Mouse (Mus musculus) liver, embryonic 11.5 days (tissue): ENCODE measurements around the gene Gga1. TPM values are rescaled to one million over a fixed set of nuclear protein-coding genes. Genes with fewer than 3 reads are reported as not detected.
A peak's percentile ranks its signal among the peaks of the same experiment; 100 is the strongest.
"Not testable (repeated sequence)": the region's sequence is repeated elsewhere in the genome, so short reads cannot be mapped to it uniquely, and the experiment has no call there.

ENCODE experiments used
- ATAC-seq: fragments of 200-750 bp; cut with Nextera tagmentation; replicated peaks from 2 replicates; pipeline ENCODE4 v1.8.0; 2017; ENCODE audit warnings: moderate number of reproducible peaks, mild to moderate bottlenecking, moderate TSS enrichment, moderate library complexity; ENCODE audit not compliant: low FRiP score
- DNase-seq: peaks from one replicate; pipeline ENCODE4 v3.0.0-alpha.2; 2017; ENCODE audit warnings: low spot score
- H3K27ac ChIP-seq: fragments of 300-500 bp; sonication (generic); 2 replicates; pipeline ENCODE4 v1.5.1; 2014; ENCODE audit warnings: mild to moderate bottlenecking, low read depth, low read length, control low read depth
- H3K27me3 ChIP-seq: fragments of 300-500 bp; sonication (generic); replicated peaks from 2 replicates; pipeline ENCODE4 v1.6.1; 2014; ENCODE audit warnings: low read length, mixed read lengths; ENCODE audit not compliant: control insufficient read depth, insufficient read depth
- H3K36me3 ChIP-seq: fragments of 300-500 bp; sonication (generic); 2 replicates; pipeline ENCODE4 v1.6.1; 2014; ENCODE audit warnings: mild to moderate bottlenecking, low read length, moderate library complexity, mixed read lengths; ENCODE audit not compliant: control insufficient read depth, insufficient read depth
- H3K4me1 ChIP-seq: fragments of 300-500 bp; sonication (generic); replicated peaks from 2 replicates; pipeline ENCODE4 v1.6.1; 2014; ENCODE audit warnings: low read length, mixed read lengths; ENCODE audit not compliant: control insufficient read depth, insufficient read depth
- H3K4me2 ChIP-seq: fragments of 300-500 bp; sonication (generic); 2 replicates; pipeline ENCODE4 v1.6.1; 2014; ENCODE audit warnings: mild to moderate bottlenecking, control low read depth, moderate library complexity
- H3K4me3 ChIP-seq: fragments of 300-500 bp; sonication (generic); 2 replicates; pipeline ENCODE4 v1.5.1; 2014; ENCODE audit warnings: low read depth, low read length, control low read depth
- H3K9ac ChIP-seq: fragments of 300-500 bp; sonication (generic); 2 replicates; pipeline ENCODE4 v1.6.1; 2014; ENCODE audit warnings: low read depth, low read length, control low read depth
- H3K9me3 ChIP-seq: fragments of 300-500 bp; sonication (generic); 2 replicates; pipeline ENCODE4 v1.6.1; 2016; ENCODE audit warnings: low read length, inconsistent platforms, mixed read lengths; ENCODE audit not compliant: control insufficient read depth
- WGBS: fragments of 180-500 bp; shearing (Covaris S2); extraction: QIAGEN DNeasy Blood & Tissue Kit; methylation state at CpG from one replicate; pipeline ENCODE4 v1.1.7; 2014; 5-methylcytosine and 5-hydroxymethylcytosine counted together
- polyA plus RNA-seq: library from polyadenylated mRNA; unstranded; fragments of >200 nt; fragmentation: Nextera tagmentation; extraction: Ambion mirVana; gene quantifications from 2 replicates; pipeline ENCODE4 v1.2.1, GENCODE M21; 2014

Gene Gga1
- polyA plus RNA-seq, 1 experiment from 2014 or later, result 40.8 TPM

DNA sequence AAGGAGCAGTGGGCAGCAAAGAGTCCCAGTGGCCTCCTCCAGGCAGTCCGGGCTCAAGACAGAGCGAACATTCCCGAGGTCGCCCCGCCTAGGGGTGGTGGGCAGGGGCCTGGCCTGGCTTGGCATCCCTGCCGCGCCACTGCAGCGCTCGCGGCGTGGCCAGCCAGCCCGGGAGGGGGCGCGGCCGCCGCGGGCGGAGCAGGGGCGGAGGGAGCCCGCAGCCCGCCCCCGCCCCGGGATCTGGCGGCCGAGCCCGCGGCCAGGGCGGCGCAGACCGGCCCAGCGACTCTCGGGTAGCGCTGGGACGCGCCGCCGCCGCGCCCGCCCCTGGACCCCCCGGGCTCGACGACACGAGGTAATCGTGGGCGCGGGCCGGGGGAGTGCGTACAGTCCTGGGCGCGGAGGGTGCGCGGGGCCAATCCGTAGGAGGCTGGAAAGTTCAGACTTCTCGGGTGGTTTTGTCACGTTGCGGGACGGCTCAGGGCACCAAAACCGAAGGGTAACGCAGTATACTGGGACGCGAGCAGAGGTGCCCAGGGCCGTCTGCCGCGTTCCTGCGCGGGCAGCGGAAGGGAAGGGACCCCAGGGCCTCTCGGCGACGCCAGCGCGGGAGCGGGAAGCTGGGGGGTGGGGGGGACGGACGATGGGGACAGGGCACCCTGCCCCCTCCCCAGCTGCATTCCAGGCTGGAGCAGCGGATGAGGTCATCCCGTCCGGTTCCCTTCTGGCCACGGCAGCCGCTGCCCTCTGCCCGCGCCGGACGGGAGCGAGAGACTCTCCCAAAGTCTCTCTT lies 34.4 kb upstream of the Gga1 start, which contains the start of gene Cdc42ep1:
Cdc42ep1 (plus strand) TSS at position 254 of the 793 bp plus-strand sequence.
- H3K9me3 ChIP-seq, result no peaks in the 10 kb centered on the region
- H3K9ac ChIP-seq, result peak within 1 kb of the TSS; percentile 72
- H3K36me3 ChIP-seq, result no peaks in the 10 kb centered on the region
- peak; percentile 56 for ATAC-seq
- peak within 1 kb of the TSS; percentile 84 for H3K27ac ChIP-seq
- H3K4me2 ChIP-seq, result peak within 1 kb of the TSS; percentile 73
- peaks cover 38% of the 10 kb centered on the region for H3K4me1 ChIP-seq
- peaks cover 34% of the 10 kb centered on the region for H3K27me3 ChIP-seq
- peak within 1 kb of the TSS; percentile 56 for H3K4me3 ChIP-seq
- WGBS, result under 1% methylated on average over 83 of the region's 86 CpGs
- DNase-seq, result no peak

DNA sequence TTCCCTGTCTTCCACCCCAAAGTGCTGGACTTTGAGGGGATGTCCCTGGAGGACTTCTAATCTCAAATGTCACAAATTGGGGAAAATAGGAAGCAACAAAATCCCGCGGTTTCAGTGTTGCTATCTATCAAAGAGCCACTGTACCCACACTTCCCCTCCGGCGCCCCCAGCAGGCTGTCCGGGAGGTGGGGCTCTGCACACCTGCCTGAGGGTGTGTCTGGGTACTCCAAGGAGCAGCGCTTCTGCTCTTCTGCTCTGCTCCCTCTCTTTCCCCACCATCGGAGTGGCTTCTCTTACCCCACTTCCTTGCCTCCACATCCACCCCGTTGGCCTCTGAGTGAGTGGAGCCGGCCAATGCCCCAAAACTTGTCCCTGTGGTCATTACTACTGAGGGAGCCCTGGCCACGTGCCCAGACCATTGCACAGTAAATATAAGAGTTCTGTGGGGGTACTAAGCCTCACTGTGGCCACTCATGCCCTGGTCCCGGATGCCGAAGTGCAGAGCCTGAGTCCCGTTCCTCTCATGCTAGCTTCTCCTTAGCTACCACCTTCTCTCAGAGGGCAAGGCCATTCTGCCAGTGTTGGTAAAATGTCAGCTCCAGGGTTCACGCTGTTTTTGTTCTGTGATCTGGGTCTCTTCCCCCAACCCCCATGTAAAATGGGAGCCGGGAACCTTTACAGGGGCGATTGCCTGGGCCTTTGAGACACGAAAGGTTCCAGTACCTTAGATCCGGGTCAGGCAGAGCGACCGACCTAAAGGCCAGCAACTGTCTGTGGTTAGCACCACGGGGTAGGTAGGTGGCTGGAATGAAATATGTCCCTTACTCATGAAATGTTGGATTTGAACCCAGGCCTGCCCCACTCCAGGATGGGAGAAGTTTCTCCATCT lies 33.2 kb upstream of the Gga1 start:
- ATAC-seq (no peak), DNase-seq (no peak)
- Histone ChIP-seq H3K4me3 (peak overlapping the region; percentile 56), H3K27ac (peak overlapping the region; percentile 84; the same call in 1 of the 2 replicates), H3K9ac (peak overlapping the region; percentile 72), H3K27me3 (peaks cover 34% of the 10 kb centered on the region), H3K9me3 (no peaks in the 10 kb centered on the region), H3K36me3 (no peaks in the 10 kb centered on the region; the same call in 1 of the 2 replicates), H3K4me2 (peak overlapping the region; percentile 73), H3K4me1 (peaks cover 42% of the 10 kb centered on the region)
- 27% methylated on average over 21 of the region's 21 CpGs for WGBS

DNA sequence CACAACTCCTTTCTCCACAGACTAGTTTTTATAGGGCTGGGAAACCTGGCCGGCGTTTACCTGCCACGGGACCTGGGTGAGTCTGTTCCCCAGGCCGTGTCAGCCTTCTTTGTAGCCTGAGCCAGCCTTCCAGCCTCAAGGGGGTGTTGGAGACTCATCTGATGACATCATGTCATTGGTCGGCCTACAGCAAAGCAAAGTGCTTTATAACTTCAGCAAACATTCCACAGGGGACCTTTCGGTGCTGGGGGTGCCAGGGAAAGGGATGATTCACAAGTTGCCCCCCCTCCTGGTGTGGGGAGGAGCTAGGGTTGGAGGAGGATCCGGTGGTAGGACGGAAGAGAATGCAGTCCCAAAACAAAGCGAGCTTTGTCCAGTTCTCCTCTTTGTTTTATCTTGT lies 32.2 kb upstream of the Gga1 start:
- Histone ChIP-seq H3K9me3 (no peaks in the 10 kb centered on the region), H3K27me3 (peaks cover 34% of the 10 kb centered on the region), H3K4me2 (peak overlapping the region; percentile 73), H3K4me1 (peaks cover 36% of the 10 kb centered on the region), H3K36me3 (no peaks in the 10 kb centered on the region; the same call in none of the 2 replicates), H3K27ac (no peak overlapping the region), H3K9ac (peak overlapping the region; percentile 15; the same call in 1 of the 2 replicates), H3K4me3 (peak overlapping the region; percentile 56)
- WGBS, result 33% methylated on average over 9 of the region's 9 CpGs
- no peak for DNase-seq
- no peak for ATAC-seq

DNA sequence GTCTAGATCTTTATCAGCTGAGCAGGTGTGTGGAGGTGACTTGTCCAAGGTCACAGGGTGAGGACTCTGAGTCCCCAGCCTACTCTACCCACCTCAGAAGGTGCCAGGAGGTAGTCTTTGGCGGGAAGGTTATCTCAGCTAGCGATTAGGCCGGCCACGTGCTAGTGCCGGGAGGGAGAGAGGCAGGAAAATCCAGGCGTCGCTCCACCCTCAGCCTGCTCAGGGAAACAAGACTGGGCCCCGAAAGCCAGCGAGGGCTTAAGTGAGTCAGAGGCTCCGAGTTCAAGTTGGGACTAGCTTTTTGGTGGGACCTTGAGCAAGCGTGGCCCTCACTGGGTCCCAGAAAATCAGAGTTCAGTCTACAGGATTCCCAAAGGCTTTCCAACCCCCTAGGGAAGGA lies 31.7 kb upstream of the Gga1 start:
- no peaks in the 10 kb centered on the region for H3K9me3 ChIP-seq
- no peak for DNase-seq
- H3K36me3 ChIP-seq, result no peaks in the 10 kb centered on the region; the same call in none of the 2 replicates
- no peak overlapping the region for H3K4me3 ChIP-seq
- no peak for ATAC-seq
- no peak overlapping the region for H3K27ac ChIP-seq
- H3K4me1 ChIP-seq, result peaks cover 34% of the 10 kb centered on the region
- no peak overlapping the region for H3K9ac ChIP-seq
- H3K27me3 ChIP-seq, result peaks cover 34% of the 10 kb centered on the region
- WGBS, result 43% methylated on average over 11 of the region's 11 CpGs
- peak overlapping the region; percentile 73 for H3K4me2 ChIP-seq

DNA sequence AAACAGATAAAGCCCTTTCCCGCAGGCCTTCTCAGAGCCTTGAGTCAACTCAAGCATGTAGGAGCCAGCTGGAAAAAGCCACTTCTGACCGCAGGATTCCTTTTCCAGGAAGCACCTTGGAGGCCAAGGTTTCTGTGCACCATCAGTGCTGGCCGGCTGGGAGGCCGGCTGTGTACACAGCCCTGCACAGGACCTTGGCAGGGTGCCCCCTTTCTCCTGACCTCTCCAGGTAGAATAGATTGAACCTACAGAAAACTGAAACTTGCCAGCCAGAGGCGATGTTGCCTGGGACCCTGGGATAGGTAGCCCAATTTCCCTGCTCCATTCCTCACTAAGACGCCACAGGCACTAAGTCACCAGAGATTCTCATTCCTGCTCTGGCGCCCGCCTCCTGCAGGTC lies 31.1 kb upstream of the Gga1 start:
- ATAC-seq (no peak), DNase-seq (no peak)
- no peak overlapping the region for H3K9ac ChIP-seq
- peaks cover 33% of the 10 kb centered on the region for H3K27me3 ChIP-seq
- WGBS, result 79% methylated on average over 8 of the region's 8 CpGs
- H3K27ac ChIP-seq, result no peak overlapping the region
- no peaks in the 10 kb centered on the region for H3K9me3 ChIP-seq
- no peak overlapping the region for H3K4me3 ChIP-seq
- peak overlapping the region; percentile 73 for H3K4me2 ChIP-seq
- peaks cover 35% of the 10 kb centered on the region for H3K4me1 ChIP-seq
- no peaks in the 10 kb centered on the region; the same call in none of the 2 replicates for H3K36me3 ChIP-seq

DNA sequence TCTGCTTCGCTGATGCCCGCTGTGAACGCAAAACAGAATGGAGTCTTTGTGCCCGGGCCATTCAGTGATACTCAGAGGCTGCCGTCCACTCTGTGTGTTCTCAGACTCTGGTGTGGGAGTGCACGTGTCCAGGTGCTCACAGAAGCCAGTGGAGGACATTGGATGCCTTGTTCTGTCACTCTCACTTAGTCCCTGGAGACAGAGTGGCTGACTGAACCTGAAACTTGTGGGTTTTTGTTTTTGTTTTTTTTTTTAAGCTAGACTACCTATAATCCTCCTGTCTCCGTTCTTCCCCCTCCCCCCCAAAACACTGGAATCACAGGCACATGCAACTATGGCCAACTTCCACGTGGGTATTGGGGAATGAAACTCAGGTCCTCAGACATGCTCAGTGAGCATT lies 30.6 kb upstream of the Gga1 start:
- DNase-seq, result no peak
- H3K9me3 ChIP-seq, result no peaks in the 10 kb centered on the region
- H3K4me2 ChIP-seq, result no peak overlapping the region
- no peak overlapping the region for H3K27ac ChIP-seq
- no peaks in the 10 kb centered on the region; the same call in none of the 2 replicates for H3K36me3 ChIP-seq
- no peak overlapping the region for H3K4me3 ChIP-seq
- no peak for ATAC-seq
- 87% methylated on average over 8 of the region's 8 CpGs for WGBS
- peaks cover 35% of the 10 kb centered on the region for H3K4me1 ChIP-seq
- no peak overlapping the region for H3K9ac ChIP-seq
- peaks cover 29% of the 10 kb centered on the region for H3K27me3 ChIP-seq

DNA sequence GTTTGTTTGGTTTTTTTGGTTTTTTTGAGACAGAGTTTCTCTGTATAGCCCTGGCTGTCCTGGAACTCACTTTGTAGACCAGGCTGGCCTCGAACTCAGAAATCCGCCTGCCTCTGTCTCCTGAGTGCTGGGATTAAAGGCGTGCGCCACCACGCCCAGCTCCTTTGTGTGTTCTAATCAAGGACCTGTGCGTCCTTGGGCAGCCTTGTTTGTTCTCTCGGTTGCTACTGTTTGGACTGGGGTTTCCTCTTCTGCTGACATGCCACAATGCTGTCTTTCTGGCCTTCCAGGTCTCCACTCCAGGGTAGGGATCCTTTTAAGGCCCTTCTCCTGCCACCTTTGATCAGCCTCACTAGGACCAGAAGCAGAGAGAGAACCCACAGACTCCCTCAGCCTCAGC lies 30.2 kb upstream of the Gga1 start:
- H3K9ac ChIP-seq, H3K4me3 ChIP-seq, H3K36me3 ChIP-seq, DNase-seq, H3K9me3 ChIP-seq, ATAC-seq, H3K4me2 ChIP-seq, H3K27ac ChIP-seq: not testable (repeated sequence)
- 69% methylated on average over 6 of the region's 7 CpGs for WGBS
- Histone ChIP-seq H3K27me3 (peaks cover 24% of the 10 kb centered on the region), H3K4me1 (peaks cover 36% of the 10 kb centered on the region)

DNA sequence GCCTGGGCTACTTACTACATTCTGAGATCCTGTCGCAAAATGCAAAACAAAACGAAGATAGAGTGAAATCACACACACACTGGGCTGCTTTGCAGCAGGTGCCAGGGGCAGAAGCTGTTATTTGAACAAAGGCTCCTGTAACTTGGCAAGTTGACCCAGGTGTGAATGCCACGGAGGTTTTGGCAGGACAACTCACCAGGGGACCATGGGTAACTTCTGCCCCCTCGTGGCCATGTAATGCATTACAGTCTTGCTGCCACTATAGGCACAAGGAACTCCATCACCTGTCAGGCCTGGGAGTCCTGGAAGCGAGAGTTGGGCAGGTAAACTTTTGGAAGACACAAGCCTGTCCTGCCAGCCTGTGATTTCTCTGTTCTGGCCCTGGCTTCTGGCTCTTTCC lies 28.5 kb upstream of the Gga1 start:
- ATAC-seq (no peak), DNase-seq (peak; percentile 74)
- no peaks in the 10 kb centered on the region; the same call in none of the 2 replicates for H3K36me3 ChIP-seq
- no peaks in the 10 kb centered on the region for H3K9me3 ChIP-seq
- no peak overlapping the region for H3K4me3 ChIP-seq
- no peak overlapping the region for H3K4me2 ChIP-seq
- H3K4me1 ChIP-seq, result peaks cover 33% of the 10 kb centered on the region
- H3K27me3 ChIP-seq, result peaks cover 10% of the 10 kb centered on the region
- H3K27ac ChIP-seq, result no peak overlapping the region
- no peak overlapping the region for H3K9ac ChIP-seq
- WGBS, result 28% methylated on average over 5 of the region's 5 CpGs
